Mouse (Mus musculus) liver, adult 2 months (tissue): ENCODE measurements around the gene Slitrk1.

ENCODE experiments used
- CTCF ChIP-seq: fragments of 200-500 bp; IDR thresholded peaks from 2 replicates; pipeline ENCODE4 v1.5.1; 2011; ENCODE audit warnings: low read depth, low read length, control low read depth
- POLR2A ChIP-seq: fragments of 200-500 bp; IDR thresholded peaks from 2 replicates; pipeline ENCODE4 v1.6.1; 2011; ENCODE audit warnings: low read length, control low read depth; ENCODE audit not compliant: insufficient read depth; ENCODE audit errors: extremely low read depth

GRCm38 (mm10) chr14:108895456-108895855, 18.5 kb downstream of the Slitrk1 start:
- TF ChIP-seq CTCF (no peak), POLR2A (no peak)
